Mouse (Mus musculus): ENCODE data around the gene Tmem97.

DNA sequence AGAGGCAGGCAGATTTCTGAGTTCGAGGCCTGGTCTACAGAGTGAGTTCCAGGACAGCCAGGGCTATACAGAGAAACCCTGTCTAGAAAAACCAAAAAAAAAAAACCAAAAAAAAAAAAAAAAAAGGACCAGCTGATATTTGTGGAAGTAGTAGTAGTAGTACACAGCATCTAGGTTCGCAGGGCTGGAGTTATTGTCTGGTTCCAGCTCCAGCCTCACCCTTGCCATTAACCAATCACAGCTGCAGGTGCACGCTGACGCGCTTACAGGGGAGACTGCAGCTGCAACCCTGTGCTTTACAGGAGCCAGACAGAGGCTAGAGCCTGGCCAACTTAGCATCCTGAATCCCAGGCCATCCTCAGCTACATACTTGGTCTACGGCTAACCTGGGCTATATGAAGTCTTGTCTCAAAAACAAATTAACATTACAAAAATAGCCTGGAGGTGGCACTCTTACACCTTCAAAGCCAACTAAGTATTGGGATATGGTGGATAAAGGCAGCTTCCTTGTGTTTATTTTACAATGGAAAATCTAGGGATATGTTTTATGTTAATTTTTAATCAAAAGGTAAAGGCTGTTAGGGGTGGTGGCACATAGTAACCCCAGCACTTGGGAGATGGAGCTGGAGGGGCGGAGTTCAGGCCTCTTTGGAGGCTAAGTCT, 6.0 kb downstream of the Tmem97 start:
- TF ChIP-seq POLR2A (IDR thresholded peaks at IDR 0.05; ENCODE audit: borderline replicate concordance, insufficient read depth, low read length) (no peak), CTCF (IDR thresholded peaks at IDR 0.05; ENCODE audit: borderline replicate concordance, insufficient read depth, low read depth, low read length) (no peak)
